Comparison of ENCODE assay signal across 7 mouse cellular contexts in genomic region chr17:35665957-35666515, GRCm38 (mm10). TPM values are rescaled to one million over a fixed set of nuclear protein-coding genes. Genes with fewer than 3 reads are reported as not detected.
DNase-seq lines count a peak whose midpoint lies in the region; ATAC-seq lines count a peak whose summit lies in the region.

No protein-coding gene starts in this region.

- no peak for DNase-seq in midbrain, embryonic 11.5 days (ENCODE audit: low spot score, missing footprints)
- peak; percentile 74 for DNase-seq in R1 (ENCODE audit: low read depth, low spot score)
- peak; percentile 27 for DNase-seq in fibroblast of lung, adult 2 months (ENCODE audit: low read depth)
- no peak for DNase-seq in limb, embryonic 10.5 days (ENCODE audit: low spot score)
- DNase-seq in layer of hippocampus, adult 9-11 months: no peak

- H3K9me3 ChIP-seq in midbrain, embryonic 11.5 days (ENCODE audit: control insufficient read depth, low read length): no peaks in the 10 kb centered on the region
- no peaks in the 10 kb centered on the region for H3K9me3 ChIP-seq in midbrain, embryonic 16.5 days (replicated peaks; ENCODE audit: control insufficient read depth, low read length, poor library complexity, severe bottlenecking)
- no peaks in the 10 kb centered on the region for H3K9me3 ChIP-seq in limb, embryonic 10.5 days (replicated peaks)
- H3K9me3 ChIP-seq in neural tube, embryonic 13.5 days: no peaks in the 10 kb centered on the region

- H3K4me2 ChIP-seq in midbrain, embryonic 11.5 days: peak overlapping the region; percentile 95; the same call in 1 of the 2 replicates
- H3K4me2 ChIP-seq in midbrain, embryonic 16.5 days (ENCODE audit: low read length): no peak overlapping the region
- H3K4me2 ChIP-seq in neural tube, embryonic 13.5 days: 0 out of 2 replicates have a peak overlapping the region, but pooled peaks have one; percentile 92

- H3K4me3 ChIP-seq in midbrain, embryonic 11.5 days (ENCODE audit: low read depth, low read length): no peak overlapping the region
- no peak overlapping the region for H3K4me3 ChIP-seq in midbrain, embryonic 16.5 days (ENCODE audit: low read depth, low read length)
- H3K4me3 ChIP-seq in limb, embryonic 10.5 days: no peak overlapping the region
- no peak overlapping the region for H3K4me3 ChIP-seq in neural tube, embryonic 13.5 days

- H3K27me3 ChIP-seq in midbrain, embryonic 11.5 days (ENCODE audit: control insufficient read depth, insufficient read depth, low read length): no peaks in the 10 kb centered on the region
- H3K27me3 ChIP-seq in midbrain, embryonic 16.5 days (ENCODE audit: control insufficient read depth, insufficient read depth, low read depth, low read length): no peaks in the 10 kb centered on the region
- no peaks in the 10 kb centered on the region for H3K27me3 ChIP-seq in limb, embryonic 10.5 days (ENCODE audit: low read depth, poor library complexity, severe bottlenecking)
- H3K27me3 ChIP-seq in neural tube, embryonic 13.5 days: no peaks in the 10 kb centered on the region

- no peak overlapping the region for H3K27ac ChIP-seq in midbrain, embryonic 11.5 days (ENCODE audit: low read depth, low read length)
- H3K27ac ChIP-seq in midbrain, embryonic 16.5 days (ENCODE audit: low read length): no peak overlapping the region
- H3K27ac ChIP-seq in limb, embryonic 10.5 days: peak overlapping the region; percentile 36
- H3K27ac ChIP-seq in neural tube, embryonic 13.5 days (replicated peaks): no peak overlapping the region

- H3K36me3 ChIP-seq in midbrain, embryonic 11.5 days (ENCODE audit: control insufficient read depth, insufficient read depth, low read length): peaks cover 3% of the 10 kb centered on the region
- H3K36me3 ChIP-seq in midbrain, embryonic 16.5 days (ENCODE audit: control insufficient read depth, insufficient read depth, low read length): peaks cover 12% of the 10 kb centered on the region; the same call in 1 of the 2 replicates
- H3K36me3 ChIP-seq in limb, embryonic 10.5 days: peaks cover 66% of the 10 kb centered on the region
- H3K36me3 ChIP-seq in neural tube, embryonic 13.5 days: peaks cover 33% of the 10 kb centered on the region

- H3K9ac ChIP-seq in midbrain, embryonic 11.5 days (ENCODE audit: low read length): no peak overlapping the region
- no peak overlapping the region for H3K9ac ChIP-seq in midbrain, embryonic 16.5 days (ENCODE audit: low read depth, low read length)
- H3K9ac ChIP-seq in neural tube, embryonic 13.5 days: peak overlapping the region; percentile 58; the same call in 1 of the 2 replicates

- 85% methylated on average over 17 of the region's 17 CpGs for WGBS in midbrain, embryonic 11.5 days
- WGBS in midbrain, embryonic 16.5 days: 77% methylated on average over 17 of the region's 17 CpGs
- WGBS in limb, embryonic 10.5 days: 81% methylated on average over 17 of the region's 17 CpGs
- WGBS in neural tube, embryonic 13.5 days: 82% methylated on average over 17 of the region's 17 CpGs

- H3K4me1 ChIP-seq in midbrain, embryonic 11.5 days (ENCODE audit: control insufficient read depth, insufficient read depth, low read length): peaks cover 9% of the 10 kb centered on the region
- peaks cover 12% of the 10 kb centered on the region for H3K4me1 ChIP-seq in midbrain, embryonic 16.5 days (ENCODE audit: control insufficient read depth, insufficient read depth, low read length)
- H3K4me1 ChIP-seq in limb, embryonic 10.5 days: peaks cover 20% of the 10 kb centered on the region
- H3K4me1 ChIP-seq in neural tube, embryonic 13.5 days (replicated peaks): peaks cover 22% of the 10 kb centered on the region

- ATAC-seq in midbrain, embryonic 11.5 days (ENCODE audit: low FRiP score): no peak
- no peak for ATAC-seq in midbrain, embryonic 16.5 days
- no peak for ATAC-seq in neural tube, embryonic 13.5 days (ENCODE audit: low read depth)

RNA-seq across cellular contexts. Expression of gene Vars2, which starts 1.4 kb away (rescaled TPM):
- 9.8 and 10.5 TPM in 2 replicates for polyA plus RNA-seq in midbrain, embryonic 11.5 days (2014; fragmentation: Nextera tagmentation; extraction: Ambion mirVana)
- 15.1 and 15.3 TPM in 2 replicates for polyA plus RNA-seq in midbrain, embryonic 16.5 days (2015; fragmentation: Nextera tagmentation; extraction: Ambion mirVana)
- polyA plus RNA-seq in limb, embryonic 10.5 days (2016; fragmentation: Nextera tagmentation; extraction: Ambion mirVana): 21.1 and 21.5 TPM in 2 replicates
- polyA plus RNA-seq in neural tube, embryonic 13.5 days (2015; fragmentation: Nextera tagmentation; extraction: Ambion mirVana): 10.6 and 11.3 TPM in 2 replicates

RNA-seq across cellular contexts. Expression of gene Gtf2h4, which starts 7.5 kb away (rescaled TPM):
- polyA plus RNA-seq in midbrain, embryonic 11.5 days (2014; fragmentation: Nextera tagmentation; extraction: Ambion mirVana): 39.3 TPM in 2 replicates
- 26.5 and 27.3 TPM in 2 replicates for polyA plus RNA-seq in midbrain, embryonic 16.5 days (2015; fragmentation: Nextera tagmentation; extraction: Ambion mirVana)
- polyA plus RNA-seq in limb, embryonic 10.5 days (2016; fragmentation: Nextera tagmentation; extraction: Ambion mirVana): 67.0 and 72.4 TPM in 2 replicates
- 25.5 and 28.8 TPM in 2 replicates for polyA plus RNA-seq in neural tube, embryonic 13.5 days (2015; fragmentation: Nextera tagmentation; extraction: Ambion mirVana)

RNA-seq across cellular contexts. Expression of gene Mucl3, which starts 22.5 kb away (rescaled TPM):
- polyA plus RNA-seq in midbrain, embryonic 11.5 days (2014; fragmentation: Nextera tagmentation; extraction: Ambion mirVana): 0.14 TPM in 1 of 2 replicates, not detected in the other
- polyA plus RNA-seq in midbrain, embryonic 16.5 days (2015; fragmentation: Nextera tagmentation; extraction: Ambion mirVana): 0.07 and 0.14 TPM in 2 replicates
- 0.08 and 0.24 TPM in 2 replicates for polyA plus RNA-seq in limb, embryonic 10.5 days (2016; fragmentation: Nextera tagmentation; extraction: Ambion mirVana)
- polyA plus RNA-seq in neural tube, embryonic 13.5 days (2015; fragmentation: Nextera tagmentation; extraction: Ambion mirVana): 0.18 and 0.24 TPM in 2 replicates

RNA-seq across cellular contexts. Expression of gene Ddr1, which starts 38.4 kb away (rescaled TPM):
- polyA plus RNA-seq in midbrain, embryonic 11.5 days (2014; fragmentation: Nextera tagmentation; extraction: Ambion mirVana): 78.4 and 92.1 TPM in 2 replicates
- 87.8 and 103 TPM in 2 replicates for polyA plus RNA-seq in midbrain, embryonic 16.5 days (2015; fragmentation: Nextera tagmentation; extraction: Ambion mirVana)
- polyA plus RNA-seq in limb, embryonic 10.5 days (2016; fragmentation: Nextera tagmentation; extraction: Ambion mirVana): 18.3 and 21.9 TPM in 2 replicates
- 119 and 122 TPM in 2 replicates for polyA plus RNA-seq in neural tube, embryonic 13.5 days (2015; fragmentation: Nextera tagmentation; extraction: Ambion mirVana)

RNA-seq across cellular contexts. Expression of gene Gm9573, which starts 39.6 kb away (rescaled TPM):
- polyA plus RNA-seq in midbrain, embryonic 11.5 days (2014; fragmentation: Nextera tagmentation; extraction: Ambion mirVana): not detected in 2 replicates
- polyA plus RNA-seq in midbrain, embryonic 16.5 days (2015; fragmentation: Nextera tagmentation; extraction: Ambion mirVana): not detected in 2 replicates
- not detected in 2 replicates for polyA plus RNA-seq in limb, embryonic 10.5 days (2016; fragmentation: Nextera tagmentation; extraction: Ambion mirVana)
- not detected in 2 replicates for polyA plus RNA-seq in neural tube, embryonic 13.5 days (2015; fragmentation: Nextera tagmentation; extraction: Ambion mirVana)

Comparison
In these comparisons a context has a peak if more than half of its experiments do, and no peak if none do; other contexts are left out.
1. DNase-seq: peak in R1 (single experiment) and fibroblast of lung, adult 2 months (single experiment); none in midbrain, embryonic 11.5 days (single experiment), limb, embryonic 10.5 days (single experiment) and layer of hippocampus, adult 9-11 months (single experiment).